Mouse (Mus musculus) kidney, adult 2 months (tissue): ENCODE results near the gene Ccdc144b. TPM values are rescaled to one million over a fixed set of nuclear protein-coding genes. Genes with fewer than 3 reads are reported as not detected.

Source experiments
- DNase-seq: peaks from one replicate; pipeline ENCODE4 v3.0.0; 2021
- H3K27ac ChIP-seq: fragments of 200-500 bp; 2 replicates; pipeline ENCODE4 v1.5.1; 2012; ENCODE audit warnings: low read depth, low read length, control low read depth, inconsistent platforms; ENCODE audit not compliant: insufficient read depth
- H3K27me3 ChIP-seq: fragments of 200-500 bp; replicated peaks from 2 replicates; pipeline ENCODE4 v1.6.1; 2012; ENCODE audit warnings: mild to moderate bottlenecking, moderate library complexity, low read length, inconsistent platforms; ENCODE audit not compliant: control insufficient read depth, insufficient read depth
- H3K36me3 ChIP-seq: fragments of 200-500 bp; 2 replicates; pipeline ENCODE4 v1.6.1; 2012; ENCODE audit warnings: mild to moderate bottlenecking, moderate library complexity, low read length, inconsistent platforms; ENCODE audit not compliant: control insufficient read depth, insufficient read depth
- H3K4me1 ChIP-seq: fragments of 200-500 bp; 2 replicates; pipeline ENCODE4 v1.6.1; 2011; ENCODE audit warnings: low read length; ENCODE audit not compliant: control insufficient read depth, insufficient read depth
- H3K4me3 ChIP-seq: fragments of 200-500 bp; 2 replicates; pipeline ENCODE4 v1.5.1; 2011; ENCODE audit warnings: mild to moderate bottlenecking, low read depth, low read length, control low read depth; ENCODE audit not compliant: insufficient read depth
- CTCF ChIP-seq: fragments of 200-500 bp; conservative IDR thresholded peaks from 2 replicates; pipeline ENCODE4 v1.5.1; 2011; ENCODE audit warnings: low read depth, mild to moderate bottlenecking, control low read depth, low read length, moderate library complexity, mixed read lengths; ENCODE audit not compliant: insufficient read depth, insufficient read length
- POLR2A ChIP-seq: fragments of 200-500 bp; IDR thresholded peaks from one replicate; pipeline ENCODE4 v1.6.1; 2011; ENCODE audit warnings: low read depth, low read length, control low read depth
- WGBS: fragments of 180-500 bp; shearing (Covaris S2); methylation state at CpG from one replicate; pipeline ENCODE4 v1.1.7; 2018; 5-methylcytosine and 5-hydroxymethylcytosine counted together
- polyA plus RNA-seq: library from polyadenylated mRNA; depleted of rRNA; stranded (reverse); fragments of >200 nt; gene quantifications from 2 replicates; pipeline ENCODE4 v1.2.3, GENCODE M21; 2012

Ccdc144b gene
- polyA plus RNA-seq, 1 experiment = 0.05 TPM

DNA sequence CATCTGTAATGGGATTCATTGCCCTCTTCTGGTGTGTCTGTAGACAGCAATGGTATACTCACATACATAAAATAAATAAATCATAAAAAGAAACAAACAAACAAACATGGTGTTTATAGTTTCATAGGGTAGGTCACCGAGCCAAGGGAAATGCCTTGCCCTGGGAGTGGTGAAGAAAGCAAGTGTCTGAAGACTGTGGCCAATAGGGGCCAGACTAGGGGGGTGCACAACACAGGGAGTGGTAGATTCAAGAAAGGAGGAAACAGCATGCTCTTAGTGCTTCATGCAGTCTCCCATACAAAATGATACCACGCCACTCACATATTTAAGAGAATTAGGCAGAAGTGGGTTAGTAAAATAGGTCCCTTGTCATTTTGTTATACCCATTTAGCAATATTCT lies 11.8 kb upstream of the Ccdc144b start:
- Histone ChIP-seq H3K4me3 (no peak overlapping the region; the same call in 1 of the 2 replicates), H3K4me1 (peaks cover 6% of the 10 kb centered on the region; the same call in 1 of the 2 replicates), H3K27me3 (no peaks in the 10 kb centered on the region), H3K27ac (no peak overlapping the region), H3K36me3 (no peaks in the 10 kb centered on the region)
- 96% methylated on average over 2 of the region's 2 CpGs for WGBS
- TF ChIP-seq POLR2A (no peak), CTCF (no peak)
- DNase-seq = no peak

DNA sequence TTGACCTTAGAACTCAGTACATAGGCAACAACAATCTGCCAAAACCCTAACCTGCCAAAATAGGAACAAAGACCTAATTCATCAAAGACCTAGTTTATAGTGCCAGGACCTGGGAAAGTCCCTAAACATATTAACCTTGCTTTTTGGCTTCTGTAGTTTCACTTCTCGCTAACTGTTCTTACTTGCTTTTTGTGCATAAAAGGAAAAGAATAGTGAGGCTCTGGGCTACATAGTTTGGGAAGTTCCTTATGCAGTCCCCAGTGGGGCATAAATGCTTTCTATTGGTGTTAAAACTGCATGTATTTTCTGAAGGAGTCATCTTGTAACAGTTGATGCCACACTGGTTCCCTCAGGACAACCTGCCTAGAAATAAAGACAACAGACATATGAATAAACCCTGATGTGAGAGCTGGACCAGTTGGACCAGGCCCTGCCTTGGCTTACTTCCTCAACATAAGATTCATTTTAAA lies 11.3 kb upstream of the Ccdc144b start:
- no peaks in the 10 kb centered on the region for H3K36me3 ChIP-seq
- no peak for DNase-seq
- TF ChIP-seq CTCF = no peak
- no peak for TF ChIP-seq POLR2A
- H3K4me1 ChIP-seq = peaks cover 6% of the 10 kb centered on the region; the same call in 1 of the 2 replicates
- no peak overlapping the region for H3K4me3 ChIP-seq
- no peaks in the 10 kb centered on the region for H3K27me3 ChIP-seq
- 83% methylated on average over 1 of the region's 1 CpGs for WGBS
- no peak overlapping the region for H3K27ac ChIP-seq

DNA sequence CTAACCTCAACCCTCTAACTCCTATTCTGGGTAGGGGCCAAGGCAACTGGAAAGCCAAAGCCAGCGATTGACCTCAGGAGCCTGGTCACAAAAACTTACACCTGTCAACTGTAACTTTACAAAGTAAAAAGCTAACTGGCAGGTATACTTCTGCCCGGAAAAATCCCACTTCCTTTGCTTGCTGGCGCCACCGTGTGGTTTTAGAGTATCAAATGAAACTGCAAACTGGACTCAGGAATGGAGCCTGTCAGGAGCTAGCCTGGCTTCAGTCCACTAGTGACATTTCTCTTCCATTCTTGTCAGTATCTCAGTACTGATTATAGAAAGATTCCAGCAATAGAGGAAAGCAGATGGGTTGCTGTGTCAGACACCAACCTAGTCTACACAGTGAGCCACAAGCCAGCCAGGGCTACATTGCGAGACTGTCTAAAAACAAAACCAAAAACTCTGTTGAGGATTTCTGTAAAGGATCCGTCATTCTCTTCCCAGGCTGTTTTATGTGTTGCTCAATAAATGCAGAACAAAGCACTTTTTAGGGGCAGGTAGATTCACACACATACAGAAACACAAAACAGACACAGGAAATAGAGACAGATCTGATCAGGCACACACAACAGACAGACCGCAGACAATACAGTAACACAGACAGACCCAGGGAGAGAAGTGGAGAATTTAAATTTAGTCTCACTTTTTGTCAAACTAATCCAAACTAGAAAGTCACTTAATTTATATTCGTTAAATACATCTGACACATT lies 6.9 kb upstream of the Ccdc144b start:
- no peaks in the 10 kb centered on the region for H3K27me3 ChIP-seq
- 34% methylated on average over 8 of the region's 8 CpGs for WGBS
- H3K36me3 ChIP-seq = no peaks in the 10 kb centered on the region
- H3K27ac ChIP-seq = no peak overlapping the region
- H3K4me3 ChIP-seq = no peak overlapping the region
- H3K4me1 ChIP-seq = no peaks in the 10 kb centered on the region
- no peak for TF ChIP-seq POLR2A
- peak; percentile 77 for TF ChIP-seq CTCF
- DNase-seq = peak; percentile 81

DNA sequence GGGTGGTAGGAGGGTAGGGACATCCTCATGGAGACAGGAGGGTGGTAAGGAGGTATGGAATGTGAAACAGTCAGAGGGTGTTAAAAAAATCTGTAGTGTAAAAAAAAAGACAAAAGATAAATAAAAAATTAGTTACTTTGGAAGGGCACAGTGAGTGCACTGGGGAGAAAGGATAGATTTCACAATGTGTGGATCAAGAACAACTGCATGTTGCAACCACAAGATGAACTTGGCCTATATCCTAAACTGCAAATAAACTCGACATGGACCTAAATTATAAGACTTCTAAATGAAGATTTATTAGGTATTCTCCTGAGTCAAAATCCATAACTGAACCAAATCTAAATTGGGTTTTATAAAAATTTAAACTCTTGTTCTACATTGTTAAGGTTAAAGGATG lies 4.2 kb downstream of the Ccdc144b start:
- Histone ChIP-seq H3K27me3 (no peaks in the 10 kb centered on the region), H3K4me1 (no peaks in the 10 kb centered on the region), H3K27ac (no peak overlapping the region), H3K36me3 (no peaks in the 10 kb centered on the region), H3K4me3 (no peak overlapping the region)
- TF ChIP-seq POLR2A (no peak), CTCF (no peak)
- WGBS = 55% methylated on average over 1 of the region's 1 CpGs
- DNase-seq = no peak

DNA sequence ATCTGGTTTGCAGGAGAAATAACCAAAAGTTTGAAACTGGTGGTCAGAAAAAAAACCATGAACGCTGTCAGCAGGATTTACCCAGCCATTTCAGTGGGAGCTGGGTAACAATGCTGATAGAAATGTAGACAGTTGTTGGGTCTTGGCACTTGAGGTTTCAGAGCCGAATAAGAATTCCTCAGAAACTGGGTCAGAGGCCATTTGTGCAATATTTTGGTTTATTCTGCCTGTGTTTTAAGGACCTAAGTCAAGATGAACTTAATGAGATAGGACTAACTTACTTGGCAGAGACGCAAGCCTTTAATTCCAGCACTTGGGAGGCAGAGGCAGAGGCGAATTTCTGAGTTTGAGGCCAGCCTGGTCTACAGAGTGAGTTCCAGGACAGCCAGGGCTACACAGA lies 8.3 kb downstream of the Ccdc144b start:
- Histone ChIP-seq H3K36me3 (no peaks in the 10 kb centered on the region), H3K4me1 (no peaks in the 10 kb centered on the region), H3K4me3 (no peak overlapping the region), H3K27ac (no peak overlapping the region), H3K27me3 (no peaks in the 10 kb centered on the region)
- DNase-seq = no peak
- WGBS = 84% methylated on average over 4 of the region's 4 CpGs
- no peak for TF ChIP-seq POLR2A
- TF ChIP-seq CTCF = no peak

DNA sequence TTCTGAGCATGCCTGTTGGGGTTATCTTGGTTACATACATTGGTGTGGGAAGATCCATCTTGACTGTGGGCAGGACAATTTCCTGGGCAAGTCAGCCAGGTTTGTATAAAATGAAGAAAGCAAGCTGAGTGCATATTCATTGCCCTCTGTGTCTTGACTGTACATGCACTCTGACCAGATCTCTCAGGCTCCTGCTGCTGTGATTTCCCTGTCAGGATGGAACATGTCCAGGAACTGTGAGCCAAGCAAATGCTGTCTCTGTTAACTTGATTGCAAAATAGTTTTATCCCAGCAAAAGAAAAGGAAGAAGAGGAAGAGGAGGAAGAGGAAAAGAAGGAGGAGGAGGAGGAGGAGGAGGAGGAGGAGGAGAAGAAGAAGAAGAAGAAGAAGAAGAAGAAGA lies 8.8 kb downstream of the Ccdc144b start:
- TF ChIP-seq CTCF (no peak), POLR2A (no peak)

DNA sequence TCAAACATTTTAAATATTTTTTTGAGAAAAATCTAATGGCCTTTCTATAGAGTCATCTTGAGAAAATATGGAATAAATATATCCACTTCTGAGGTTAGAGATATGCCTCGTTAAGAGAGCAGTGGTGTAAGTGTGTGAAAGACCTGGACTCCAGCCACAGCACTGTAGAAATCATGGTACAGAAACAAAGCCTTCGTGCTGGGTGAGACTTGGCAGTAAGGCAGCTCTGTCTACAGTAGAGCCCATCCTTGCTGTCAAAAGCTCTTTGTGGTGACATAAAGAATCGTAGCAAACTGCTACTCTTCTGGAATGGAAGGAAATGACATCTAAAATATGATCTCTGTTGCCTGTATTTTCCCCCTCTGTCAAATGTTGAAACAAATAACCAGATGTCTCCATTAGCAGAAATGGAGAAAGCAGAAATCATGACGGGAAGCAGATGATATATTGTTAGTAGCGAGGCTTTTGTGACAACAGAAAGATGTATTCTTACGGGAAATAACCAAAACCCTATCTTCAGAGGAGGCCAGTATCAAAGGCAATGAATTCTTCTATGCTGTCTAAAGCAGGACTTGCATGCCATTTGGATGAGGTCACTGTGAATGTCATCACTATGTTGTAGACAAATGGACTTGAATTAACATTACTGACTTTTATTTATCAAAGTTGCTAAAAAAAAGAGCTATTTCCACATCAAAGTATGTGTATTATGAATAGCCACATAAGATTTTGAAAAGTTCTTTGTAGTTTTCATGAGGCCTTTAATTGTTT lies 21.4 kb downstream of the Ccdc144b start:
- H3K36me3 ChIP-seq = no peaks in the 10 kb centered on the region
- no peak overlapping the region for H3K4me3 ChIP-seq
- no peak overlapping the region for H3K27ac ChIP-seq
- TF ChIP-seq CTCF (no peak), POLR2A (no peak)
- no peaks in the 10 kb centered on the region for H3K4me1 ChIP-seq
- DNase-seq = no peak
- WGBS = 52% methylated on average over 6 of the region's 6 CpGs
- no peaks in the 10 kb centered on the region for H3K27me3 ChIP-seq

More for the DNA sequence above, 8.8 kb downstream of the Ccdc144b start:
- Histone ChIP-seq H3K27me3 (no peaks in the 10 kb centered on the region), H3K27ac (no peak overlapping the region), H3K36me3 (no peaks in the 10 kb centered on the region), H3K4me1 (no peaks in the 10 kb centered on the region), H3K4me3 (no peak overlapping the region)
- no peak for DNase-seq
